Mouse (Mus musculus) kidney, adult 2 months (tissue): ENCODE results near the gene Dph2.

ENCODE experiments used
- CTCF ChIP-seq: fragments of 200-500 bp; conservative IDR thresholded peaks from 2 replicates; pipeline ENCODE4 v1.5.1; 2011; ENCODE audit warnings: low read depth, mild to moderate bottlenecking, control low read depth, low read length, moderate library complexity, mixed read lengths; ENCODE audit not compliant: insufficient read depth, insufficient read length
- POLR2A ChIP-seq: fragments of 200-500 bp; IDR thresholded peaks from one replicate; pipeline ENCODE4 v1.6.1; 2011; ENCODE audit warnings: low read depth, low read length, control low read depth

- no peak for TF ChIP-seq POLR2A
- TF ChIP-seq CTCF: no peak
Measured at GRCm38 (mm10) chr4:117921358-117921757, 29.5 kb upstream of the Dph2 start.
